Mouse (Mus musculus) spleen, postnatal 14 days (tissue): ENCODE results near the gene Wipf3.

Experiments
- DNase-seq, 2 experiments: peaks; one replicate each; pipeline ENCODE4 v3.0.0; 2021 to 2022; ENCODE audit warnings: low spot score in 2 of 2

Wipf3 gene

GRCm38 (mm10) chr6:54475926-54476667 lies 46.7 kb downstream of the Wipf3 start:
- DNase-seq: no peak

- DNase-seq: no peak
These were observed 49.4 kb downstream of the Wipf3 start for GRCm38 (mm10) chr6:54478646-54479324.

- no peak for DNase-seq
These were observed 52.1 kb downstream of the Wipf3 start for GRCm38 (mm10) chr6:54481390-54482112.

DNA sequence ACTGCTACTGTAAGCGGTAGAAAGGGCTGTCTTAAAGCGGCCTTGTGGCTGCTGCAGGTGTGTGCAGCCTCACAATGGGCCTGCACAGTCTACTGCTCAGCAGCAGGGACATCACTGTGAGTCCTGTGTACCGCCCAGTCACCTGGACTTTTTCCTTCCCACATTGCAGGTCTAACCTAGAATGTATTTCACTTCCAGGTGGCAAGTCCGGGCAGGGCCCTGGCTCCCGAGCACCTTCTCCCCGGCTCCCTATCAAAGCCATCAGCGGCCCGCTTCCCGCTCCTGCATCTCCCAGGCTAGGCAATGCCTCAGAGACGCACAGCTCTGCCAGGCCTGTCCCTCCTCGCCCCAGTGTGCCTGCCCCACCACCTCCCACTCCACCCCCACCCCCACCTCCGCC lies 55.6 kb downstream of the Wipf3 start:
- DNase-seq: no peak

DNA sequence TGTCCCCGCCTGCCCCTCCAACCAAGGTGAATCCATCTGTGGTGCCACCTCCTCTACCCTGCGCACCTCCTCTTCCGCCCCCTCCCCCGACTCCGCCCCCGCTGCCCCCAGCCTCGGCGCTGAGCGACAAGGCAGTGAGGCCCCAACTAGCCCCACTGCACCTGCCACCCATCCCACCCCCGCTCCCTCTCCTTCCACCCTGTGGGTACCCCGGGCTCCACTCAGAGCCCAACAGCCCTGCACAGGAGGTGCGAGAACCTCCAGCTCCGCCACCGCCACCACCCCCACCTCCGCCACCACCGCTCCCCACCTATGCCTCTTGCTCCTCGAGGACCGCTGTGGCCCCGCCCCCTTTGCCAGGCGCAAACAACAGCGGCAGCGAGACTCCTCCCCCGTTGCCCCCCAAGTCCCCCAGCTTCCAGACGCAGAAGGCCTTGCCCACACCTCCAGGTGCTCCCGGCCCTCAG lies 56.1 kb downstream of the Wipf3 start:
- DNase-seq: no peak

GRCm38 (mm10) chr6:54485973-54486569 lies 56.7 kb downstream of the Wipf3 start:
- no peak for DNase-seq

GRCm38 (mm10) chr6:54491074-54491473 lies 61.7 kb downstream of the Wipf3 start:
- no peak for DNase-seq

DNA sequence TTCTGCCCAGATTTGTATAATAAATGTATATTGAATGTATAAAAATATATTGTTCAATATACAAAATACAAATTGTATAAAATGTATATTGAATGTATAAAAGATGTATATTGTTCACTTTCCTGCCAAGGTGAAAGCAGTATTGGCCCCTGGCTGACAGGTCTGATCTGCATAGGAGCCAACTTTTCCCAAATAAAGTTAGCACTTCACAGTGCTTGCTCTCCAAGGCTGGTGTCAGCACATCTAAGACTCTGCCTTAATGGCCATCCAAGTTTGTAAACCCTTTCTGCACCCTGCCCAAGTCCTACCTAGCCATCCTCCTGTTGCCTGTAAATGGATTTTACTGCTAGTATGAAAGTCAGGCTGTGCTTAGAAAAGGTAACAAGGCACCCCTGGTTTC lies 64.7 kb downstream of the Wipf3 start:
- DNase-seq: no peak

DNA sequence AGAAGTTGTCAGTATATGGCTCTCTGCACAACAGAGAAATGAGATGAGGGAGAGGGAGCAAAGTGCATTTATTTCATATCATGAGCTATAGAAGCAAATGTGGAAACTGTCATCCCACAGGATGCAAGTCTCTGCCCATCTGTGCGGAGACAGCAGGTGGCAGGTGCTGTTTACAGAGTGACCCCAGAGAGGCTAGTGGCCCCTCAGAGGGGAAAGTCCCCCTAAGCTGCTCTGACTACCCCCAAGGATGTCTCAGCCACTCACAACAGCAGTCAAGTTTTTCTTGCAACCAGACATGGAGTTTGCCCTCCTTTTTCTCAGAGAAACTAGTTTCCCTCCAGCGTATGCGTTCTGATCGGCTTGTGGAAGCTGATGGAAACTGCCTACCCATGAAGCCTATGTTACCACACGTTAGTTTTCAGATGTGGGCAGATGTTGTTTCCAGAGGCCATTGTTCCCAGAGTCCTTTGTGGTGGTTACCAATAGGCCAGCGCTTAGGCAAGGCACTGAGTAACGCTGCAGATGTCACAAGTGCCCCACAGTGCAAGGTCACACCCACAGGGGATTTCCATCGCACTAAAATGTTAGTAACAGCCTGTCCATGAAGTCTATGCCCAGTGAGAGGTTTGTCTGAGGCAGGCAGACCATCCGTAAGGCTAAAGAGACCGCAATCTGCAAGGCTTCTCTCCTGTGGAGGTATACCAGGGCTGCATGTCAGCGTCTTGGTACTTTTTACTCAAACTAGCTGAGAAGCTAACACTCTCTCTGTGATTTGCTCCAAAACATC lies 65.4 kb downstream of the Wipf3 start:
- no peak for DNase-seq

- DNase-seq: no peak
These were observed 66.8 kb downstream of the Wipf3 start for GRCm38 (mm10) chr6:54496214-54496613.

DNA sequence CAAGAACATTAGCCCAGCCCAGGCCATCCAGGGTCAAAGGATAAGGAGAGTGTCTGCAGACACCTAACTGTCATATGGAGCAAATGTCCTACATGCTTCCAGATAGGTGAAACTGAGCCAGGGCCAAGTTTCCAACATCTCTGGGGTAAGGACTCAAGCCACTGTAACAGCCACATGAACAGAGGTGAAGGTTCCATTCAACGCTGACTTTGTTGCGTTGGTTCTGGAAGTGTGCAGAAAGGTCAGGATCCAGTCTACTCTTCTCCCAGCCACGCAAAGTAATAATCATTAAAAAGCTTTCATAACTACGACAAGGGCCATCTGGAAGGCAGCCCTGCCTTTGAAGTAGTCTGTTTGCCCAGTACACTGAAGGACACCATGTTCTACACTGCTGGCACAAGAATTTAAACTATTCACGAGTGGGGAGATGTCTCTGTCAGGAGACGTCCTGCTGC lies 73.3 kb downstream of the Wipf3 start:
- DNase-seq: no peak

DNA sequence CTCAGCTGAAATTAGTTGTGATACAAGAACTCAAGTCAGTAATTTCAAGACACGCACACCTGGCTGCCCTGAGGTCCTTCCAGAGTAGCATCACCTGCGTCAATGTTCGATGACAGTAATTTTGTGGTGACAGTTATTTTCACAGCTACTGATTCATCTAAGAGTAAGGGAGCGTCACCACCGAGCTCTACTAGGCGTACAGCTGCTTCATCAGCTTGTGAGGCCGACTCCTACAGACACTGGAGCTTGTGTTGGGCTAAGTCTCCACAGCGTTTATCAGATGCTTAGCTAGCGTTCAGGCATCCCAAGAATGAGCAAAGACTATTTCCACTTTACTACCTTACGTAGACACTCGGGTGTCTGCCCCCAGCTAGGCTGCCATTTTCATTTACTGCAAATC lies 76.9 kb downstream of the Wipf3 start:
- no peak for DNase-seq

DNA sequence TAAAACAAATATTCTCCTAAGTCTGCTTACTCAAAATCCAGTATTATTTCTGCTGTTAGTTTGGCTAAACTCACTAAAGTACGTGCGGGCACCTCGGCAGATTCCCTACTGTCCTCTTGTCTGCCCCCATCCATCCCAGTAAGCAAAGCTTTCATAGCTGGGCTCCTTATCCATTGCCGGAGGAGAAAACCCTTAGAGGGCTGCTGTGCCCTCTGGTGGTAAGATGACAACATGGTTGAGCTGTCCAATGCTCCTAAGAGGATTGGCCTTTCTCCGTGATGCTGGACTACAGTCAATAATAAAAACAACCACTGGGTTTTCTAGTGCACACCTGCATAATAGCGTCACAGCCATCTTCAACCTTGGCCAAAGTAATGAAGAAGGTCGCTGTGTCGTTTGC lies 77.6 kb downstream of the Wipf3 start:
- DNase-seq: no peak

DNA sequence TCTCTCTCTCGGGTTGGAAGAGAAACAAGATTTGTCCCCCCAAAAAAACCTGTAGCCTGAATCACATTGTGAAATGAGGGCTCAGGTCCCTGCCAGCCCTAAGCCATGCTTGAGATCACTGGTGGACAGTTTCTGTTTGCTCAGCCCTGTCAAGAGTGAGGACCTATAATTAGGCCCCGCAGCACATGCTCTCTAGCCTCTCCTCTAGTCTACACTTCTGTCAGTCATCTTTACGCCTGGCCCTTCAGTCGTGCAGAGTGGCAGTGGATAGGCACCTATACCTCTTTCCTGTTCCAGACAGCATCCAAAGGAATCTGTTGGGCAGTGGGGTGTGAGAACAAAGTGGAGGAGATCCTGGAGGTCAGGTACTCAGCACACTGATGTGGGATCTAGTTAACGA lies 78.4 kb downstream of the Wipf3 start:
- no peak for DNase-seq

DNA sequence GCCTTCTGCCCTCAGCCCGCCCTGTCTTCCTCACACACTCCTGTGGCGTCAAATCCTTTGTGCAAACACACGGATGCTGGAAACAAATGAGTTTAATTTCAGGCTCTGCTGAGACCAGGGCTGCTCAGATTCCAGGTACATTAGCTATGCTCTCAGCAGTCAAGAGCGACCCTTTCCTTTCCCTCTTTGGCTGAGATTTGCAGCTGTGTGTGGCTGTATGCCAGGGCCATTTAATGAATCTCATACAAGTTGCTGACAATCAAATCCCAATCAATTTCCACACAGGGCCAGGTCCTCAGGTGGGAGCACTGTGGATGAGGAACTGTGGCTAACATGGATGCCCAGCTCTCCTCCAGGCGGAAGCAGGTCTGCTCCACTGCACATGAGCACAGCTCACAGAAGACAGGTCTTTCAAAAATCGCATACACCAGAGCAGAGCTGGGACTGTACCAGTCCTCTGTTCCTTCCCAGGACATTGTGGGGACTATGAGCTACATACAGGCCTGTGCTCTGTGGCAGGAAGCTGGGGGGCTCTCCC lies 78.9 kb downstream of the Wipf3 start:
- DNase-seq: no peak

DNA sequence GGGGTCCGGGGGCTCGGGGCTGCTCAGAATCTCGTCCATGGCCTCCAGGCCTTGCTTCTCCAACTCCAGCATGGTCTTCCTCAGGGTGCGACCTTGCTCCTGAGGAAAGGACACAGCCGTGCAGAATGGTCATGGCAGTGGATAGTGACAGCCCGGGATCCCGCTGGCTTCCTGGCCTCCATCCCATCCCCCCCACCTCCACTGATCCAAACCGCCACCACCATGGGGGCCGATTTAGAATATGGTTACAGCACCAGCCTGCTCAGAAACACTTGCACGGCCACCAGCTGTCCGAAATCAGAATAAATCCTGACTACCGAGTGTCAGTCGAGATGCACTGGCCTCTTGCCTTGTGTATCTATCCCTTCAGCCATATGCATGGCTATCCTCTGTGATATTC lies 79.9 kb downstream of the Wipf3 start:
- DNase-seq: no peak

DNA sequence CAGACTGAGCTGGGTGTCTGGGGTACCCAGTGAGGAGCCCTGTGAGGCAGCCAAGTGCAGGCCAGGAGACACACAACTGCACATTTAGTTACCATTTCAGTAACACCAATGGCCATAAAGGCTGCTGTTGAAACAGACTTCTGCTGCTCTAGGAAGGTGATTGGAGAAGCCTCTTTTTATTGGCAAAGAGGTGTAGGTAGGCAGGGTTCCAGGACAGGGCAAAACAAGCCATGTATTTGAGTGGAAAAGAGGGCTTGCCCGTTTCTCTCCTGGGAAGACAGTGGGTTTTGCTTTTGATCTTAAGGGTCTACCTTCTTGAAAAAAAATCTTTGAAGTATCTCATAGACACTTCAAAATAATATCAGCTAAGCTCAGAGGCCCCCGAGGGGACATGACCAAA lies 82.9 kb downstream of the Wipf3 start:
- no peak for DNase-seq

DNA sequence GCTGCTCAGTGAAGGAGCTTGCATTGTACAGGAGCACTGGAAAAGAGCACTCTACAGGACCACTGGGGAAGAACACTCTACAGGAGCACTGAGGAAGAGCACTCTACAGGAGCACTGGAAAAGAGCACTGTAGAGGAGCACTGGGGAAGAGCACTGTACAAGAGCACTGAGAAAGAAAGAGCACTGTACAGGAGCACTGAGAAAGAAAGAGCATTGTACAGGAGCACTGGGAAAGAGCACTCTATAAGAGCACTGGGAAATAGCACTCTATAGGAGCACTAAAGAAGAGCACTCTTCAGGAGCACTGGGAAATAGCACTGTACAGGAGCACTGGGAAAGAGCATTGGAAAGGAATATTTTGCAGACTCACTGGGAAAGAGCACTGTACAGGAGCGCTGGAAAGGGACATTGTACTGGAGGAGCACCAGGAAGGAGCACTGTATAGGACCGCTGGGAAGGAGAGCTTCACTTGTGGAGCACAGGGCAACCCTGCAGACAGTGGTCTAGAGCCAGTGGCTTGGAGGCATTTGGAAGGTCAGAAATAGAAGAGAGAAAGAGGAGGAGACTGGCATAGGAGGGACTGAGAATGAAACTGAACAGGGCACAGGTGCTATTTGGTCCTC lies 87.2 kb downstream of the Wipf3 start:
- no peak for DNase-seq

DNA sequence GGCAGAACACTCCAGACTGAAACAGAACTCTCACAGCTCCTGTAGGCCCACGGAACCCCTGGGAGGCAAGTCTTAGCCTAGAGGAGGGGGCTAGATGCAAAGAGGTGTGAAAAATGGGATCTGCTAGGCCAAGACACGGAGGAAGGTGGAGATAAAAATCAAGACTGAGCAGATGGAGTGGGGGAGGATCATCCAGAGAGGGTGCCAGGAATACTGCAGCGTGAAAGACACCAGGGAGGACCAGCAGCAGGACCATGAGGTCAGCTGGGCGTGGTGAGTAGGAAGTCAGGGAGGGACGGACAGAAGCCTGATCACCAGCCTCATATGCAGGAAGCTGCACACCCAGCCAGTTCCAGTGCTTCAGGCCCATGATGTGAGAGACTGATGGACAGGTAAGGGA lies 89.4 kb downstream of the Wipf3 start:
- no peak for DNase-seq

GRCm38 (mm10) chr6:54528666-54529065 lies 99.3 kb downstream of the Wipf3 start:
- DNase-seq: no peak

DNA sequence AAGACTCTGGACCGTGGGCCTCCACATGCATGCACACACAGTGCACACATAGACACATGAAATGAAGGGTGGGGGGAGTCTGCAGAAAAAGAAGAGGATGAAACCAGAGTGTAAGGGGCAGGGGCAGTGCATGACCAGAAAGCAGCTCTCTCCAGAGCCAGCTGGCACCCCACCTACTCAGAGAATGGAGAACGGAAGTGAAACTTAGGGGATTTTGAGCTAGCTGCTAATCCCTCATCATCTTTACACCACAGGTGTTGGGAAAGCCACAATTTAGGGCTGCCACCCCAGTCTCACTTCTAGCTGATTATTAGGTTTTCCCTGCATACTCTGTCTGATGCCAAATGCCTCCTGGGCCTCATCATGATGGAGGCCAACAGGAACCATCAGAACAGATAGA lies 100.8 kb downstream of the Wipf3 start:
- DNase-seq: no peak
